Mouse (Mus musculus) Patski (cell line): ENCODE data around the gene Scn1b. TPM values are rescaled to one million over a fixed set of nuclear protein-coding genes. Genes with fewer than 3 reads are reported as not detected.
A peak's percentile ranks its signal among the peaks of the same experiment; 100 is the strongest.

ENCODE experiments used
- ATAC-seq: fragments of 100-300 bp; one replicate; pipeline ENCODE4 v1.8.0; 2021
- CTCF ChIA-PET: fragments of 350-600 bp; sonication (Branson Sonifier 250); formaldehyde crosslinking; loops from one replicate; lab custom pipeline; 2022; ENCODE audit warnings: inconsistent platforms; lab: Charles Lee
- POLR2A ChIA-PET: fragments of 350-600 bp; sonication (Branson Sonifier 250); formaldehyde crosslinking; loops from one replicate; lab custom pipeline; 2022; ENCODE audit warnings: antibody characterized with exemption, inconsistent platforms; lab: Charles Lee
- DNase-seq: peaks from one replicate; pipeline ENCODE4 v3.0.0-alpha.2; 2011; ENCODE audit warnings: low read depth, low spot score
- H3K27me3 ChIP-seq: fragments of 371-371 bp; one replicate; pipeline ENCODE4 v1.5.1; 2021
- CTCF ChIP-seq: fragments of 100-300 bp; IDR thresholded peaks from one replicate; pipeline ENCODE4 v1.5.1; 2021
- in situ Hi-C: fragments of 300-500 bp; cut with MboI; formaldehyde crosslinking; loops from 3 replicates; pipeline ENCODE4 v1.11.1; 2018; ENCODE audit warnings: low pct_unique_long_range_greater_than_20kb, mixed read lengths
- polyA plus RNA-seq: library from polyadenylated mRNA; unstranded; gene quantifications from one replicate; pipeline ENCODE4 v1.2.3, GENCODE M21; 2021

The Scn1b gene
- 8.5 TPM for polyA plus RNA-seq

GRCm38 (mm10) chr7:31126851-31127724 lies at the start of gene Scn1b:
TSS of gene Scn1b (minus strand) at chr7:31127003.
- in situ Hi-C loops, result no loop called here
- POLR2A ChIA-PET, result no interaction called here
- peak; percentile 66 for ATAC-seq
- no peak for DNase-seq
- no peaks in the 10 kb centered on the region for H3K27me3 ChIP-seq
- TF ChIP-seq CTCF, result no peak
- CTCF ChIA-PET, result no interaction called here

GRCm38 (mm10) chr7:31175096-31175495 lies 48.3 kb upstream of the Scn1b start:
- DNase-seq, result no peak
- POLR2A ChIA-PET, result interaction anchor here (1.1 kb wide), 1 partner anchor 10 kb away, joined by 4 read pairs; no protein-coding TSS in a partner anchor
- in situ Hi-C loops, result loop anchor here (5.0 kb wide), 1 partner anchor 43 kb away; no protein-coding TSS in a partner anchor
- CTCF ChIA-PET, result interaction anchor here (2.0 kb wide), 1 partner anchor 9 kb away, joined by 6 read pairs; no protein-coding TSS in a partner anchor
- peaks cover 9% of the 10 kb centered on the region for H3K27me3 ChIP-seq
- TF ChIP-seq CTCF, result no peak
- ATAC-seq, result no peak

GRCm38 (mm10) chr7:31174466-31174865 lies 47.7 kb upstream of the Scn1b start:
- in situ Hi-C loops, result no loop called here
- no peak for TF ChIP-seq CTCF
- ATAC-seq (no peak), DNase-seq (no peak)
- CTCF ChIA-PET, result interaction anchor here (0.6 to 2.0 kb wide), 2 partner anchors 9 to 34 kb away, joined by 3 to 6 read pairs; no protein-coding TSS in a partner anchor
- H3K27me3 ChIP-seq, result peaks cover 9% of the 10 kb centered on the region
- POLR2A ChIA-PET, result interaction anchor here (1.1 kb wide), 1 partner anchor 9 kb away, joined by 4 read pairs; no protein-coding TSS in a partner anchor

- in situ Hi-C loops, result no loop called here
- CTCF ChIA-PET, result interaction anchor here (0.7 to 2.2 kb wide), 4 partner anchors 15 to 32 kb away, joined by 4 to 5 read pairs (median 4); no protein-coding TSS in a partner anchor
- DNase-seq (no peak), ATAC-seq (peak; percentile 52)
- TF ChIP-seq CTCF, result peak; percentile 80
- peaks cover 14% of the 10 kb centered on the region for H3K27me3 ChIP-seq
- POLR2A ChIA-PET, result no interaction called here
These were observed 45.4 kb upstream of the Scn1b start for GRCm38 (mm10) chr7:31172238-31172637.

GRCm38 (mm10) chr7:31170520-31170919 lies 43.7 kb upstream of the Scn1b start:
- in situ Hi-C loops, result no loop called here
- ChIA-PET CTCF (interaction anchor here (1.1 kb wide), 1 partner anchor 112 kb away, joined by 3 read pairs; the partner anchor contains the start of gene Lgi4), POLR2A (no interaction called here)
- H3K27me3 ChIP-seq, result peaks cover 14% of the 10 kb centered on the region
- no peak for TF ChIP-seq CTCF
- ATAC-seq, result no peak
- DNase-seq, result no peak

GRCm38 (mm10) chr7:31168412-31168811 lies 41.6 kb upstream of the Scn1b start:
- in situ Hi-C loops, result no loop called here
- ChIA-PET POLR2A (no interaction called here), CTCF (interaction anchor here (0.7 kb wide), 1 partner anchor 9 kb away, joined by 4 read pairs; no protein-coding TSS in a partner anchor)
- ATAC-seq (no peak), DNase-seq (no peak)
- peaks cover 14% of the 10 kb centered on the region for H3K27me3 ChIP-seq
- TF ChIP-seq CTCF, result no peak

GRCm38 (mm10) chr7:31164748-31165147 lies 37.9 kb upstream of the Scn1b start:
- DNase-seq (no peak), ATAC-seq (no peak)
- CTCF ChIA-PET, result interaction anchor here (0.7 to 1.1 kb wide), 2 partner anchors 12 to 63 kb away, joined by 3 to 4 read pairs; no protein-coding TSS in a partner anchor
- in situ Hi-C loops, result no loop called here
- peaks cover 8% of the 10 kb centered on the region for H3K27me3 ChIP-seq
- POLR2A ChIA-PET, result no interaction called here
- TF ChIP-seq CTCF, result no peak

GRCm38 (mm10) chr7:31163666-31164577 lies 37.1 kb upstream of the Scn1b start:
- no peak for TF ChIP-seq CTCF
- H3K27me3 ChIP-seq, result peaks cover 8% of the 10 kb centered on the region
- POLR2A ChIA-PET, result no interaction called here
- ATAC-seq (no peak), DNase-seq (no peak)
- CTCF ChIA-PET, result no interaction called here
- in situ Hi-C loops, result no loop called here

GRCm38 (mm10) chr7:31162324-31162723 lies 35.5 kb upstream of the Scn1b start:
- H3K27me3 ChIP-seq, result no peaks in the 10 kb centered on the region
- in situ Hi-C loops, result no loop called here
- ATAC-seq (no peak), DNase-seq (no peak)
- CTCF ChIA-PET, result no interaction called here
- no peak for TF ChIP-seq CTCF
- POLR2A ChIA-PET, result no interaction called here

GRCm38 (mm10) chr7:31161831-31162230 lies 35.0 kb upstream of the Scn1b start:
- no peak for TF ChIP-seq CTCF
- H3K27me3 ChIP-seq, result no peaks in the 10 kb centered on the region
- POLR2A ChIA-PET, result no interaction called here
- in situ Hi-C loops, result no loop called here
- CTCF ChIA-PET, result no interaction called here
- no peak for ATAC-seq
- no peak for DNase-seq
